Mouse (Mus musculus): ENCODE results near the gene Mfn2.
"Not testable (repeated sequence)": the region's sequence is repeated elsewhere in the genome, so short reads cannot be mapped to it uniquely, and the experiment has no call there.

The Mfn2 gene

DNA sequence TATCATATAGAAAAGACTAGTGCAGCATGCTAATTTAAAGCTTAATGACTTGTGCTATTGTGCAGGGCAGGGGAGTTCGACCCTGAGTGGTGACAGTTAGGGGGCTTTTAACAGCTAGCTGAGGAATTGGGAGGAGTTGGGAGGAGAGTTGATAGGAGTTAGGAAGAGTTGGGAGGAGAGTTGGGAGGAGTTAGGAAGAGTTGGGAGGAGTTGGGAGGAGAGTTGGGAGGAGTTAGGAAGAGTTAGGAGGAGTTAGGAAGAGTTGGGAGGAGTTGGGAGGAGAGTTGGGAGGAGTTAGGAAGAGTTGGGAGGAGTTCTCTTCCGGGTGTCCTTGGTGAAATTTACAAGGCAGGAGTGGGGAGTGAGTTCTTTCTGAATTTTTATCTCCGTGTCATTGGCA is 37.7 kb downstream of the Mfn2 start:
- DNase-seq, result not testable (repeated sequence)

DNA sequence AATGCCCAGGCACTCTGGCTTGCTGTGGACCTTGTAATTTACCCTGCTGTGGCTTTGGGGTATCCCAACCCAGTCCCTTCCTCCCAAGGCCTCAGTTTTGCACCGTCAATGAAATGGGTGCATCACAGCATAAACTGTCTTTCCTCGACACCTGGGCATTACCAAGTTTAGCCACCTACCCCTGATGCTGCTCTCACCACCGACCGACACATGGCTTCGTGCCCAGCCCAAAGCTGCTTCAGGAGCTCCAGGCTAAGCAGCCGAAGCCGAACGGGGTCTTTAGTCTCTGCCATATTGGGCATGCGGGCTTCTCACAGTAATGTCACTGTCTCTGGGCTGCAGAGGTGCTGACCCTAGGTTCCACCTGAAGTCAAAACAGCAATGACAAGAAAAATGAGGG is 38.4 kb downstream of the Mfn2 start:
- DNase-seq, result no peak

GRCm38 (mm10) chr4:147865651-147866050 is 38.9 kb downstream of the Mfn2 start:
- DNase-seq, result no peak

- no peak for DNase-seq
Measured at GRCm38 (mm10) chr4:147862051-147862450, 42.5 kb downstream of the Mfn2 start.

- DNase-seq, result no peak
Measured at GRCm38 (mm10) chr4:147850776-147851175, 53.7 kb downstream of the Mfn2 start.

GRCm38 (mm10) chr4:147848584-147848991 is 55.9 kb downstream of the Mfn2 start:
- no peak for DNase-seq

DNA sequence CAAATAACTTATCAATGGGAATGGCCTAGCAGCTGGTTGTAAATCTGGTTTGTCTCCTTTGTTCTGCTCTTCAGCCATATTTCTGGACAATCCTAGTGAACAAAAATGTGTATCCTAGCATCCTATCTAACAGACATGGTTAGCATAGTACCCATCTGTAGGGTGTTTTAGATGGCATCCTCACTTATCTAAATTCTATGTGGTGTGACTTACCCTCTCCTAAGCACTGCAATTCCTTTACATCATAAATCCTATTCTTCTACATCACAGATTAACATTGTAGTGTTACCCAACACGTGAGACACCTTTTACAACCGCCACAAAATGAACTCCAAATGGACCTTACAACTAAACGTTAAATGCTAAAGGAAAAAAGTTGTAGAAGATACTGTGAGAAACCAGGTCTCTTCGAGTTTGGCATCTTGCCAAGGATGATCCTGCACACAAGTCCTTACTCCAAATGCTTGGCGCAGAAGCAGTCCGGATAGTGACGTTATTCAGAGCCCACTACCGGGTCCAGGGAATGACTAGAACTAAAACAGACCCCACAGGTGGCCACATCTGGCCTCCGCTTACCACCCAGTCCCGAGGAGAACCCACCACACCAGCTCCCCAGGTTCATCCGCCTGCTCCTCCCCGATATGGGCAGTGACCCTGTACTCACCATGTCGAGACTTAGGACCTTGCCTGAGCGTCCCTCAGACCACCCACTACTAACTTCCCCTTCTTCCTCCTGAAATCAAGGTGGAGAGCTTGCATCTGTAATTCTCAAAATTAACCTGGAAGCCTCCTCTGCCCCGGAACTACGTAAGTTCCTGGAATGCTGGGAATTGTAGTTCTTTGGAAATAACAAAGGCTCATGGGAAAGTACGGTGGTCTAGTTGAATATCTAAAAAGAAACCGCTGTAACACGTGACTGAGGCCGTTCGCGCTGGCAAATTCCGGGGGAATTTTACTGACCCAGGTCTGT is 56.6 kb downstream of the Mfn2 start, which contains the start of gene Zfp933:
TSS of gene Zfp933 (minus strand) at position 753 of the 970 bp plus-strand sequence.
- DNase-seq, result peak; percentile 64 to 72

- no peak for DNase-seq
Measured at GRCm38 (mm10) chr4:147842871-147843270, 61.6 kb downstream of the Mfn2 start.

DNA sequence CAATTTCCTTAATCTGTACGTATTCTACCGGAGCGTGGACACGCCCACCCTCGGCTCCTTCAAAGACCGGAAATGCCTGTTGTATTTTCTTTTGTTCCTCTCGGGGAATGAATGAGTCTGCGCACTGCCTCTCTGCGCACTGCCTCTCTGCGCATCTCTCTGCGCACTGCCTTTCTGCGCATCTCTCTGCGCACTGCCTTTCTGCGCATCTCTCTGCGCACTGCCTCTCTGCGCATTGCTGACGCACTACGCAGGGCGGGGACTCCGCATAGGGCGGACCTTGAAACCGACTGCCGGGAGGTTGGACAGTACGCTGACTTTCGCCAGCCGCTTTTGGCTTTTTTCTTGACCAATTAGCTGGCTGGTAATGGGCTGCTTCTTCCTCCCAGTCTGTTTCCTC is 65.2 kb downstream of the Mfn2 start:
- DNase-seq, result peak; percentile 40 to 67

- DNase-seq, result no peak
Measured at GRCm38 (mm10) chr4:147824389-147824788, 80.1 kb downstream of the Mfn2 start.
